Mouse (Mus musculus) forebrain, embryonic 14.5 days (tissue): ENCODE results near the gene Ucma. TPM values are rescaled to one million over a fixed set of nuclear protein-coding genes. Genes with fewer than 3 reads are reported as not detected.

ENCODE experiments used
- ATAC-seq: fragments of 200-750 bp; cut with Nextera tagmentation; 2 replicates; pipeline ENCODE4 v1.8.0; 2017; ENCODE audit warnings: mild to moderate bottlenecking, moderate library complexity
- DNase-seq: peaks from one replicate; pipeline ENCODE4 v3.0.0-alpha.2; 2015; ENCODE audit warnings: low spot score
- H3K27ac ChIP-seq: fragments of 300-500 bp; sonication (generic); 2 replicates; pipeline ENCODE4 v1.5.1; 2014; ENCODE audit warnings: low read depth, mild to moderate bottlenecking, control low read depth, low read length, moderate library complexity
- H3K27me3 ChIP-seq: fragments of 300-500 bp; sonication (generic); replicated peaks from 2 replicates; pipeline ENCODE4 v1.6.1; 2014; ENCODE audit warnings: low read length, control low read depth, mixed read lengths; ENCODE audit not compliant: control insufficient read depth, insufficient read depth
- H3K36me3 ChIP-seq: fragments of 300-500 bp; sonication (generic); 2 replicates; pipeline ENCODE4 v1.6.1; 2014; ENCODE audit warnings: low read length, control low read depth; ENCODE audit not compliant: control insufficient read depth, insufficient read depth
- H3K4me1 ChIP-seq: fragments of 300-500 bp; sonication (generic); 2 replicates; pipeline ENCODE4 v1.6.1; 2014; ENCODE audit warnings: antibody characterized with exemption, low read length, control low read depth; ENCODE audit not compliant: control insufficient read depth, insufficient read depth
- H3K4me2 ChIP-seq: fragments of 300-500 bp; sonication (generic); 2 replicates; pipeline ENCODE4 v1.6.1; 2014; ENCODE audit warnings: mild to moderate bottlenecking, control low read depth, low read length
- H3K4me3 ChIP-seq: fragments of 300-500 bp; sonication (generic); 2 replicates; pipeline ENCODE4 v1.5.1; 2014; ENCODE audit warnings: low read depth, low read length, control low read depth
- H3K9ac ChIP-seq: fragments of 300-500 bp; sonication (generic); 2 replicates; pipeline ENCODE4 v1.6.1; 2014; ENCODE audit warnings: mild to moderate bottlenecking, low read length, control low read depth, moderate library complexity
- H3K9me3 ChIP-seq: fragments of 300-500 bp; sonication (generic); replicated peaks from 2 replicates; pipeline ENCODE4 v1.6.1; 2016; ENCODE audit warnings: low read length, control low read depth, mixed read lengths; ENCODE audit not compliant: control insufficient read depth
- WGBS: fragments of 180-500 bp; shearing (Covaris S2); extraction: QIAGEN DNeasy Blood & Tissue Kit; methylation state at CpG from one replicate; pipeline ENCODE4 v1.1.7; 2014; 5-methylcytosine and 5-hydroxymethylcytosine counted together
- polyA plus RNA-seq: library from polyadenylated mRNA; unstranded; fragments of >200 nt; fragmentation: Nextera tagmentation; extraction: Ambion mirVana; gene quantifications from 2 replicates; pipeline ENCODE4 v1.2.1, GENCODE M21; 2014

Gene Ucma
- polyA plus RNA-seq, 1 experiment from 2014 or later = 0.34 TPM

DNA sequence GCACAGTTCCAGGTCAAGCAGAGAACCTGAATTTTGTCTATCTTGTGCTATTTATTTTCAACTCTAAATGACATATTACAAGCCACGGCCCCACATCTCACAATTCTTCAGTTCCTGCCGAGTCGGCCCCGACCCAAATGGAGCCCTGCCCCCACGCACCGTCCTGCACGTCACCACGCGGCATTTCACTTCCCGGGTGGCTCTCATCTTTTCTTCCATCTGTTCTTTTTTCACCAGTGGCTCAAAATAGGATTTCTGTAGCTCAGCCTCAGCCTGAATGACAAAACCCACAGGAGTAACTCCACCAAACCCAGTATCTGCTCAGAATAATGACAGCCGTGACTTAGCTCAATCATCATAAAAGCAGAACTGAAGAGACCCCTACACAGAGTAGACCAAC lies 17.7 kb downstream of the Ucma start:
- WGBS = 92% methylated on average over 11 of the region's 11 CpGs

DNA sequence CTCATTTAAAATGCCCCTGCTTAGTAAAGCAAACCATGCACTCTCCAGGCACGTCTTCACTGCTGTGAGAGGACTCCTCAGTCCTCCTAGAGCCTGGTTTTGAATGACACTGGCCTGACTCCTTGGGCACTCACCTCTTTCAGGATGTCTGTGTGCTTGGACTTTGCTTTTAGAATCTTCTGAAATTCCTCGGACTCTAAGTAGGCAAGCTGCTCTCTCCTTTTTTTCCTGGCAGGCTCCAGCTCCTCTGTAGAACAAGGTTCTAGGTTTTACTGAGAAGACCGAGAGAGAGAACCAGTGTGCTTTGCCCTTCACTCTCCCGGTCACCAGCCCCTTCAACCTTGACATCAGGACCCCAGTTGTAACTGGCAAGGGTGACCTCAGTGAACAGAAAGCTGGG lies 18.5 kb downstream of the Ucma start:
- no peaks in the 10 kb centered on the region for H3K27me3 ChIP-seq
- H3K4me2 ChIP-seq = no peak overlapping the region
- H3K4me3 ChIP-seq = no peak overlapping the region
- peaks cover 38% of the 10 kb centered on the region for H3K36me3 ChIP-seq
- no peak for DNase-seq
- ATAC-seq = no peak
- H3K4me1 ChIP-seq = no peaks in the 10 kb centered on the region
- 92% methylated on average over 4 of the region's 4 CpGs for WGBS
- H3K9ac ChIP-seq = no peak overlapping the region
- no peak overlapping the region for H3K27ac ChIP-seq
- H3K9me3 ChIP-seq = no peaks in the 10 kb centered on the region

More for the DNA sequence above, 17.7 kb downstream of the Ucma start:
- Histone ChIP-seq H3K9me3 (no peaks in the 10 kb centered on the region), H3K27me3 (no peaks in the 10 kb centered on the region), H3K4me3 (no peak overlapping the region), H3K27ac (no peak overlapping the region), H3K9ac (no peak overlapping the region), H3K4me2 (no peak overlapping the region), H3K36me3 (peaks cover 32% of the 10 kb centered on the region), H3K4me1 (no peaks in the 10 kb centered on the region)
- no peak for DNase-seq
- ATAC-seq = no peak

DNA sequence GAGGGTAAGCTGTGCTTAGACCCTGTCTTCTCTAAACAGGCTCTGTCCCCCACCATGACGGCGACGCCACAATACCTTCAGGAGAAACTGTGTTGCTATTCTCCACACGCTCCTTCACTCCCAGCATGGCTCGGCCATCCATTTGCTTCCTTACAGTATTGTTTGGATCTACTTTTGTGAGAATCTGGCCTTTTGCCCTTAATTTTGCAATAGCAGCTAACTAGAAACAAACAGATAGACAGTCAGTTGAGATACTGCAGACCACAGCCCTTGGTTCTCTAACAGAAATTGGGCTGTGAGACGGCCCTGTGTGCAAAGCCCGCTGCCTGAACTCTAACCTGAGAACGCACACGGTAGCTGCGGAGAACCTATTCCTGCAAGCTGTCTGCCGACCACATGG lies 19.7 kb downstream of the Ucma start:
- no peaks in the 10 kb centered on the region for H3K4me1 ChIP-seq
- no peak for ATAC-seq
- DNase-seq = no peak
- no peak overlapping the region for H3K9ac ChIP-seq
- no peaks in the 10 kb centered on the region for H3K9me3 ChIP-seq
- no peaks in the 10 kb centered on the region for H3K27me3 ChIP-seq
- H3K27ac ChIP-seq = no peak overlapping the region
- 92% methylated on average over 11 of the region's 11 CpGs for WGBS
- H3K36me3 ChIP-seq = peaks cover 49% of the 10 kb centered on the region
- no peak overlapping the region for H3K4me2 ChIP-seq
- no peak overlapping the region for H3K4me3 ChIP-seq

DNA sequence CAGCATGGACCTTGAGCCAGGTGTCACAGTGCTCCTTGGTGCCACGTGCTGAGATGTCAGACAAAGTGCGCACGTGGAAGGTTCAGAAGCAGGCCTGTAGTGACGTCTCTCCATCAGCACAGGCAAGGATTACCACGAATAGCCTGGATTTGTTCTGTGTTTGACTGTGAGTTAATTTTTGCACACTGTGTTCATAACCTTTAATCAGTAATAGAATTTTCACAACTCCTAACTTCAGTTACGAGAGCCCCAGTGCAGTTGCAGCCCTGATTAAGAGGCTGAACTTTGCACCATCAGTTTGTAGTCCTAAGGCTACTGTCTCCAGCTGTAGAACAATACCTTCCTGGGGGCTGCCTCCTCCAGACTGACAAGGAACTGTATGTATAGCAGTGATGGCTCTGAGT lies 20.5 kb downstream of the Ucma start:
- no peak for DNase-seq
- ATAC-seq = no peak
- H3K4me2 ChIP-seq = no peak overlapping the region
- no peaks in the 10 kb centered on the region for H3K27me3 ChIP-seq
- H3K4me3 ChIP-seq = no peak overlapping the region
- H3K9ac ChIP-seq = no peak overlapping the region
- H3K4me1 ChIP-seq = no peaks in the 10 kb centered on the region
- no peak overlapping the region for H3K27ac ChIP-seq
- 91% methylated on average over 6 of the region's 6 CpGs for WGBS
- peaks cover 49% of the 10 kb centered on the region for H3K36me3 ChIP-seq
- no peaks in the 10 kb centered on the region for H3K9me3 ChIP-seq

DNA sequence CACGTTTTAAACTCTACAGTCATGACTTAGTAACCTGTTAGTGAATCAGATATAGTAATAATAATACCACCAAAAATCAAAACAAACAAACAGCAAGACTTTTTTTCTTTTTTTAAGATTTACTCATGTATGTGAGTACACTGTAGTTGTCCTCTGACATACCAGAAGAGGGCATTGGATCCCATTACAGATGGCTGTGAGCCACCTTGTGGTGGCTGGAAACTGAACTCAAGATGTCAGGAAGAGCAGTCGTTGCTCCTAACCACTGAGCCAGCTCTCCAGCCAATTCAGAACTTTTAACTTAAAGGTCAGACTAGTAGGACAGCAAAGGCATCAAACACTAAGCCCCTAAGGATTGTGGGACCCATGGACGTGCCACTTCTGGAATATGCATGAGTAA lies 23.0 kb downstream of the Ucma start:
- H3K27me3 ChIP-seq = no peaks in the 10 kb centered on the region
- no peaks in the 10 kb centered on the region for H3K9me3 ChIP-seq
- no peak overlapping the region for H3K4me3 ChIP-seq
- H3K4me2 ChIP-seq = no peak overlapping the region
- H3K27ac ChIP-seq = no peak overlapping the region
- ATAC-seq (no peak), DNase-seq (no peak)
- no peak overlapping the region for H3K9ac ChIP-seq
- H3K4me1 ChIP-seq = no peaks in the 10 kb centered on the region
- WGBS = 79% methylated on average over 3 of the region's 3 CpGs
- peaks cover 40% of the 10 kb centered on the region for H3K36me3 ChIP-seq

DNA sequence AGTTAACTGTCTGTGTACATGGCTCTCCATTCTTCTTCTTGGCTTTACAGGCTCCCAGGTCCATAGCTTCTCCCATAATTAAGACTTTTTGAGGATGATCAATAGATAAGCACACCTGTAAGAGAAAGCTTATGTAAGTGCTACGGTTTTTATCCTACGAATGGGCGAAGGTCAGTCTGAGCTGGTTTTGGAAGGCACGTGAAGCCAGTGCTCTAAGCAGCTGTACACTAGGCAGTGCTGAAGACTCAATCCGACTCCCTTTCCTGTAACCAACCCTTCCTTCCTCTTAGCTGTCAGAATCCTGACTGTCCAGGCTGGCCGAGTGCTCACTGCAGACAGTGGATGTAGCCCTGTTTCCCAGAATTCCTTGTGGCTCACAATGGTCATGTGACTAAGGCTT lies 25.3 kb downstream of the Ucma start:
- H3K9ac ChIP-seq = no peak overlapping the region
- DNase-seq = no peak
- H3K27me3 ChIP-seq = no peaks in the 10 kb centered on the region
- H3K4me2 ChIP-seq = no peak overlapping the region
- no peak overlapping the region for H3K4me3 ChIP-seq
- no peak overlapping the region for H3K27ac ChIP-seq
- 96% methylated on average over 6 of the region's 6 CpGs for WGBS
- H3K36me3 ChIP-seq = peaks cover 36% of the 10 kb centered on the region
- no peak for ATAC-seq
- no peaks in the 10 kb centered on the region for H3K4me1 ChIP-seq
- H3K9me3 ChIP-seq = no peaks in the 10 kb centered on the region

DNA sequence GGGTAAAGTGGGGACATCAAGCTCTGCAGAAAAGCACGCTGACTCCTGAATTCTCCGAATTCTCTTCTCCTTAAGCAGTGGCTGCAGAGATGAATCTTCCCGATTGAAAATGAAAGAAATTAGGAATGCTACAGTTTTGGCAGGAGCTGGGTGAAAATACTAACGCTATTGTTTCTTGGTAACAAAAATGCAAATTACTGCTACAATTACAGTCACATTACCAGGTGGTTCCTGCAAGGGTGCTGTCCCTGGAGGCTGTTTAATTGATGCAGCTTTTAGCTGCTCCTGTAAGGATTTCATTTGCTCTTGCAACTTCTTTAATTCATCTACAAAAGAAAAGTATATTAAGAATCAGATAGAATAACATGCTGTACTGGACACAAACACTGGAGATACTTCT lies 31.2 kb downstream of the Ucma start:
- Histone ChIP-seq H3K27ac (no peak overlapping the region), H3K27me3 (no peaks in the 10 kb centered on the region), H3K4me2 (no peak overlapping the region), H3K36me3 (peaks cover 15% of the 10 kb centered on the region; the same call in 1 of the 2 replicates), H3K9me3 (no peaks in the 10 kb centered on the region), H3K9ac (no peak overlapping the region), H3K4me1 (peaks cover 8% of the 10 kb centered on the region), H3K4me3 (no peak overlapping the region)
- DNase-seq (no peak), ATAC-seq (no peak)
- WGBS = 87% methylated on average over 4 of the region's 4 CpGs

DNA sequence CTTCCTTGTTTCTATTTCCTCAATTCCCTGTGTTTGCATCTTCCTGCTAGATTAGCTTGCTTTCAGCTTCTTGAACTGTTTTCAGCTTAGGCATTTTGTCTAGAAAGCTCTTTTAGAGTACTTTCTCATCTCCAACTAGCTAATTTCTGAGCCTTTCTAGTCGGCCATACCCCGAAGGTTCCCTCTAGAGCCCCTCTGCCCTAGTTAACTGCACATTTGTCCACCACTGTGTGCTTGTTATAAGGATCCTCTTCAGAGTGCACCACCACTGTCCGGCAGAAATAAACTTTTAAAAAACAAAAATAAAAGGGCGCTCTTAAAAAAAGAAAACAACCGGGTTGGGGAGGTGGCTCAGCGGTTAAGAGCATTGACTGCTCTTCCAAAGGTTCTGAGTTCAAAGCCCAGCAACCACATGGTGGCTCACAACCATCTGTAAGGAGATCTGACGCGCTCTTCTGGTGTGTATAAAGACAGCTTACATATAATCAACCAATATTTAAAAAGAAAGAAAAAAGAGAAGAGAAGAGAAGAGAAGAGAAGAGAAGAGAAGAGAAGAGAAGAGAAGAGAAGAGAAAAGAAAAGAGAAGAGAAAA lies 36.1 kb downstream of the Ucma start:
- DNase-seq = no peak
- Histone ChIP-seq H3K4me2 (peak overlapping the region; percentile 60), H3K9ac (peak overlapping the region; percentile 59), H3K36me3 (peaks cover 4% of the 10 kb centered on the region; the same call in 1 of the 2 replicates), H3K27ac (no peak overlapping the region), H3K4me3 (peak overlapping the region; percentile 47), H3K9me3 (no peaks in the 10 kb centered on the region), H3K27me3 (no peaks in the 10 kb centered on the region), H3K4me1 (peaks cover 8% of the 10 kb centered on the region)
- ATAC-seq = no peak
- 12% methylated on average over 8 of the region's 8 CpGs for WGBS

DNA sequence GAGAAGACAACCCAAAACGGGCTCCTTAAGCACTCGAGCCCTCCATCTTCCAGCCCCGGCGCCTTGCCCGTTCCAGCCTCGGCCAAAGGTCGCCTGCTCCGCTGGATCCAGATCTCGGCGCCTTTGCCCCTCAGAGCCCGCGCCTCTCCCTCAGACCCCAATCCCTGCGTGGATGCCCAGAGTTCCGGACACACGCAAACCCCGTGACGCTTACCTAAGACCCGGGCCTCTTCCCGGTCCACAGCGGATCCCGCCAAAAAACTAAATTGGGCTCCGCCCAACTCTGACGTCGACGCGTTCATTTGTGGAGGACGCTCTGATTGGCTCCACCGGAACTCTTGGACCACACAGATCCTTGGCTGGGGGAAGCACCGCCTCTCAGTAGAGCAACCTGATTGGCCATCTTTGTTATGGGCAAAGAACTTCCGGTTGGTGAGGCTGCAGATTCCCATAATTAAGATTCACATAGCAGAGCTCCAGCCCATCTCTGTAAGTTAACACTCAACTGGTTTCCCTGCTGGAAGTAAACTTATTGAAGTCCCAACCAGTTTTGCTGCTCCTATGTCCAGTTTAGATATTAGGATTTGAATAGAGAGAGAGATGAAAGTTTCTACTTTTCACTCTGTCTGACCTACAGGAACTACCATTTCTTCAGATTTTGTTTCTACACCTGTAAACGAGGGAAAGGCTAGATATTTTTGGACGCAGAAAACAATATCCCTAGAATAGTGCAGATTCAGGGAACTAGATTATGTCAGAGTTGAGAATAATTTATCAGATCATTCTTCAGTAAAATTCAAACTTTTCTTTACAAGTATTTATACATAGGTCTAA lies 36.8 kb downstream of the Ucma start, which contains the start of gene Mcm10:
Mcm10 (minus strand) TSS at position 301 of the 834 bp plus-strand sequence.
- Histone ChIP-seq H3K36me3 (peaks cover 4% of the 10 kb centered on the region; the same call in 1 of the 2 replicates), H3K9me3 (no peaks in the 10 kb centered on the region), H3K4me2 (peak within 1 kb of the TSS; percentile 60), H3K4me1 (peaks cover 8% of the 10 kb centered on the region), H3K27me3 (no peaks in the 10 kb centered on the region), H3K4me3 (peak within 1 kb of the TSS; percentile 47), H3K27ac (no peak within 1 kb of the TSS), H3K9ac (peak within 1 kb of the TSS; percentile 59)
- peak; percentile 99 for DNase-seq
- 4% methylated on average over 32 of the region's 32 CpGs for WGBS
- peak; percentile 100 for ATAC-seq
